ENCODE assay signal across 28 mouse cellular contexts in the genomic region with DNA sequence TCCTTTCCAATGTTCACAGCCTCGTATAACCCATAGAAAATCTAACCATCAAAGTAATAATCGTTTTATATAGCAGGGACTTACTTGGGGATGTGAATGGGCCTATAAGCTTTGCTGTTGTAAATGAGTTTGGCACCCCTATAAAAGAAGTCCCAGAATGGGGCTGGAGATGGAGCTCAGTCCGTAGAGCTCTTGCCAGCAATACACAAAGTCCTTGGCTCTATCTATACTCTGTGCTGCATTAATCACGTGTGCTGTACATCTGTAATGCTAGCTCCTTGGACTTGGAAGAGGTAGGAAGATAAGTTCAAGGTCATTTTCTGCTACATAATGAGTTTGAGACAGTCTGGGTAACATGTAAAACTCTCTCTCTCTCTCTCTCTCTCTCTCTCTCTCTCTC.
DNase-seq lines count a peak whose midpoint lies in the region; ATAC-seq and TF ChIP-seq lines count a peak whose summit lies in the region.
"Had no signal": no experiment of that assay in that cellular context is flagged by ENCODE, and none has a peak within 500 bp of the region (broad histone marks: within the 10 kb centered on the region; RNA-seq: fewer than 3 reads in every experiment).

No protein-coding gene starts in this region.

- H3K27ac ChIP-seq in forebrain, embryonic 14.5 days (ENCODE audit: low read depth, low read length) = no peak overlapping the region
- no peak overlapping the region for H3K27ac ChIP-seq in forebrain, embryonic 11.5 days (ENCODE audit: low read depth, low read length)
- H3K27ac ChIP-seq in heart, embryonic 12.5 days (ENCODE audit: poor library complexity, severe bottlenecking) = no peak overlapping the region
- H3K27ac ChIP-seq in lung, embryonic 14.5 days (ENCODE audit: low read depth) = no peak overlapping the region
- H3K27ac ChIP-seq: embryonic facial prominence, embryonic 13.5 days; embryonic facial prominence, embryonic 15.5 days; forebrain, embryonic 12.5 days; forebrain, embryonic 15.5 days had no signal

- H3K9ac ChIP-seq in forebrain, embryonic 14.5 days (ENCODE audit: low read length) = no peak overlapping the region
- no peak overlapping the region for H3K9ac ChIP-seq in forebrain, embryonic 11.5 days (ENCODE audit: low read length)
- H3K9ac ChIP-seq in heart, embryonic 12.5 days = no peak overlapping the region
- no peak overlapping the region for H3K9ac ChIP-seq in lung, embryonic 14.5 days
- H3K9ac ChIP-seq: embryonic facial prominence, embryonic 13.5 days; embryonic facial prominence, embryonic 15.5 days; forebrain, embryonic 12.5 days; forebrain, embryonic 15.5 days had no signal

- TF ChIP-seq POLR2A in brain, embryonic 14.5 days (IDR thresholded peaks at IDR 0.05; ENCODE audit: borderline replicate concordance, extremely low read depth, insufficient read depth, insufficient read length, poor library complexity, severe bottlenecking) = no peak

- H3K4me3 ChIP-seq in forebrain, embryonic 14.5 days (ENCODE audit: low read depth, low read length) = no peak overlapping the region
- no peak overlapping the region for H3K4me3 ChIP-seq in forebrain, embryonic 11.5 days (ENCODE audit: low read depth, low read length)
- H3K4me3 ChIP-seq in heart, embryonic 12.5 days = no peak overlapping the region
- H3K4me3 ChIP-seq in lung, embryonic 14.5 days (ENCODE audit: low read depth, low read length) = no peak overlapping the region
- H3K4me3 ChIP-seq: embryonic facial prominence, embryonic 13.5 days; embryonic facial prominence, embryonic 15.5 days; erythroblast, embryonic 14.5 days; forebrain, embryonic 12.5 days; forebrain, embryonic 15.5 days had no signal

- H3K4me1 ChIP-seq in forebrain, embryonic 14.5 days (ENCODE audit: control insufficient read depth, insufficient read depth, low read length) = no peaks in the 10 kb centered on the region
- no peaks in the 10 kb centered on the region for H3K4me1 ChIP-seq in forebrain, embryonic 11.5 days (replicated peaks; ENCODE audit: control insufficient read depth, insufficient read depth, low read length)
- peaks cover 3% of the 10 kb centered on the region; the same call in 1 of the 2 replicates for H3K4me1 ChIP-seq in heart, embryonic 12.5 days (replicated peaks)
- H3K4me1 ChIP-seq in lung, embryonic 14.5 days (ENCODE audit: insufficient read depth) = peaks cover 7% of the 10 kb centered on the region
- H3K4me1 ChIP-seq: embryonic facial prominence, embryonic 13.5 days; embryonic facial prominence, embryonic 15.5 days; forebrain, embryonic 12.5 days; forebrain, embryonic 15.5 days had no signal

- H3K27me3 ChIP-seq in forebrain, embryonic 14.5 days (replicated peaks; ENCODE audit: control insufficient read depth, insufficient read depth, low read length) = no peaks in the 10 kb centered on the region
- H3K27me3 ChIP-seq in forebrain, embryonic 11.5 days (ENCODE audit: control insufficient read depth, insufficient read depth, low read length) = no peaks in the 10 kb centered on the region
- H3K27me3 ChIP-seq in heart, embryonic 12.5 days (replicated peaks) = no peaks in the 10 kb centered on the region
- no peaks in the 10 kb centered on the region for H3K27me3 ChIP-seq in lung, embryonic 14.5 days (ENCODE audit: insufficient read depth, low read length)
- H3K27me3 ChIP-seq: CH12.LX; embryonic facial prominence, embryonic 13.5 days; embryonic facial prominence, embryonic 15.5 days; forebrain, embryonic 12.5 days; forebrain, embryonic 15.5 days; Patski had no signal

- no peaks in the 10 kb centered on the region for H3K9me3 ChIP-seq in forebrain, embryonic 14.5 days (replicated peaks; ENCODE audit: control insufficient read depth, low read length)
- no peaks in the 10 kb centered on the region for H3K9me3 ChIP-seq in forebrain, embryonic 11.5 days (ENCODE audit: control insufficient read depth, low read length)
- H3K9me3 ChIP-seq in heart, embryonic 12.5 days (replicated peaks) = no peaks in the 10 kb centered on the region
- no peaks in the 10 kb centered on the region for H3K9me3 ChIP-seq in lung, embryonic 14.5 days (ENCODE audit: low read depth, low read length)
- H3K9me3 ChIP-seq: embryonic facial prominence, embryonic 13.5 days; embryonic facial prominence, embryonic 15.5 days; forebrain, embryonic 12.5 days; forebrain, embryonic 15.5 days; G1E had no signal

- whole genome bisulfite sequencing in forebrain, embryonic 14.5 days = 47% methylated on average over 4 of the region's 4 CpGs
- WGBS in forebrain, embryonic 11.5 days = 81% methylated on average over 4 of the region's 4 CpGs
- 68% methylated on average over 4 of the region's 4 CpGs for WGBS in heart, embryonic 12.5 days
- 58% methylated on average over 4 of the region's 4 CpGs for WGBS in lung, embryonic 14.5 days

- TF ChIP-seq CTCF in lung, embryonic 14.5 days (IDR thresholded peaks at IDR 0.05; ENCODE audit: low read depth) = no peak
- TF ChIP-seq CTCF in brain, embryonic 14.5 days (IDR thresholded peaks at IDR 0.05; ENCODE audit: borderline replicate concordance, extremely low read depth, insufficient read depth, insufficient read length) = no peak

- DNase-seq in forebrain, embryonic 14.5 days (ENCODE audit: low spot score) = peak; percentile 34
- no peak for DNase-seq in forebrain, embryonic 11.5 days (ENCODE audit: low spot score)
- DNase-seq in heart, adult 11 months = peak; percentile 50
- DNase-seq in lung, embryonic 14.5 days = peak; percentile 34
- DNase-seq in lung, postnatal 36 days = no peak
- peak; percentile 71 for DNase-seq in brain, embryonic 14.5 days (ENCODE audit: low read depth)
- DNase-seq: adrenal gland, adult 8-10 months; adrenal gland, postnatal 14 days; adrenal gland, postnatal 36 days; B cell, adult 2 months; cerebellum, adult 11 months; cerebellum, adult 18-20 months; cerebellum, adult 8-10 months; cerebellum, adult 9-11 months; cerebellum, postnatal 14 days; cerebellum, postnatal 36 days; embryo, embryonic 11 days had no signal

- ATAC-seq in forebrain, embryonic 14.5 days = peak; percentile 44; the same call in 1 of the 2 replicates
- ATAC-seq in forebrain, embryonic 11.5 days (replicated peaks; ENCODE audit: low FRiP score) = no peak
- no peak for ATAC-seq in heart, embryonic 12.5 days (ENCODE audit: insufficient number of reproducible peaks, low FRiP score)
- no peak for ATAC-seq in lung, embryonic 14.5 days (ENCODE audit: insufficient read depth)
- ATAC-seq: activated CD4-positive, CD25-positive, alpha-beta regulatory T cell, adult 4 months; CD4-positive, CD25-positive, alpha-beta regulatory T cell, adult 4 months; forebrain, embryonic 15.5 days; Patski had no signal

- no peaks in the 10 kb centered on the region for H3K36me3 ChIP-seq in forebrain, embryonic 14.5 days (ENCODE audit: control insufficient read depth, insufficient read depth, low read length)
- H3K36me3 ChIP-seq in forebrain, embryonic 11.5 days (ENCODE audit: control insufficient read depth, insufficient read depth, low read length) = no peaks in the 10 kb centered on the region
- no peaks in the 10 kb centered on the region for H3K36me3 ChIP-seq in heart, embryonic 12.5 days
- H3K36me3 ChIP-seq in lung, embryonic 14.5 days (ENCODE audit: insufficient read depth) = no peaks in the 10 kb centered on the region
- H3K36me3 ChIP-seq: embryonic facial prominence, embryonic 13.5 days; embryonic facial prominence, embryonic 15.5 days; forebrain, embryonic 12.5 days; forebrain, embryonic 15.5 days; G1E had no signal

- H3K4me2 ChIP-seq in forebrain, embryonic 14.5 days (ENCODE audit: low read length) = no peak overlapping the region
- no peak overlapping the region for H3K4me2 ChIP-seq in forebrain, embryonic 11.5 days (ENCODE audit: low read depth, low read length, severe bottlenecking)
- no peak overlapping the region for H3K4me2 ChIP-seq in heart, embryonic 12.5 days
- no peak overlapping the region for H3K4me2 ChIP-seq in lung, embryonic 14.5 days
- H3K4me2 ChIP-seq: embryonic facial prominence, embryonic 13.5 days; embryonic facial prominence, embryonic 15.5 days; forebrain, embryonic 12.5 days; forebrain, embryonic 15.5 days had no signal

Comparison
In these comparisons a context has a peak if more than half of its experiments do, and no peak if none do; other contexts are left out.
1. DNase-seq: peak in forebrain, embryonic 14.5 days (single experiment), heart, adult 11 months (single experiment), lung, embryonic 14.5 days (single experiment) and brain, embryonic 14.5 days (single experiment); none in forebrain, embryonic 11.5 days (single experiment) and lung, postnatal 36 days (single experiment).